Mouse (Mus musculus): Measurements from ENCODE around the gene Gm1673.

Gm1673 gene

DNA sequence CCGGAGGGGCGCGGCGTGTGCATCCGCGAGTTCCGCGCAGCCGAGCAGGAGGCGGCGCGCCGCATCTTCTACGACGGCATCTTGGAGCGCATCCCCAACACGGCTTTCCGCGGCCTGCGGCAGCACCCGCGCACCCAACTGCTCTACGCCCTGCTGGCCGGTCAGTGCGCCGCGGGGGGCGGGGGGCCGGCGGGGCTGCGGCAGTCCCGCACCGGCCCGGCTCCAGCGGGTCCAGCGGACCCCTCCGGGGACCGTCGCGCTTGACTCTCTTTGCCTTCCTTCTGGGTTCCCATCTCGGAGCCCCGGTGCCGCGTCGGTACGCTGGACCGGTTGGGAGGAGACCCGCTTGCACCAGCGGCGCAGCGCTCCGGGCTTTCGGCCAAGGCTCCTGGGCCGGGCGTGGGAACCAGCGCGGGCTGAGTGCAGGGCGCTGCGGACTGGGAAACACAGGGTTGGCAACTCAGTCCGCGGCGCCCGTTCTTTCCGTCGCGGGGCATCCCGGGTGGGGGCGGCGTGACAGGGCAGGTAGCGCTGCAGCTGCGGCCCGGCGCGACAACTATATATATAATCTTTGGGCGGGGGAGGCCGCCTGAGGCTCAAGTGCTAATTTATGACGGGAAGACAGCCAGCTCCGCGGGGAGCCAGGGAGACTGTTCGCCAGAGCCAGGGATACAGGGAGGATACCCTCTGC, 14.0 kb downstream of the Gm1673 start:
- DNase-seq (ENCODE audit: low spot score in 2 of 2) = peak; percentile 81 to 85

DNA sequence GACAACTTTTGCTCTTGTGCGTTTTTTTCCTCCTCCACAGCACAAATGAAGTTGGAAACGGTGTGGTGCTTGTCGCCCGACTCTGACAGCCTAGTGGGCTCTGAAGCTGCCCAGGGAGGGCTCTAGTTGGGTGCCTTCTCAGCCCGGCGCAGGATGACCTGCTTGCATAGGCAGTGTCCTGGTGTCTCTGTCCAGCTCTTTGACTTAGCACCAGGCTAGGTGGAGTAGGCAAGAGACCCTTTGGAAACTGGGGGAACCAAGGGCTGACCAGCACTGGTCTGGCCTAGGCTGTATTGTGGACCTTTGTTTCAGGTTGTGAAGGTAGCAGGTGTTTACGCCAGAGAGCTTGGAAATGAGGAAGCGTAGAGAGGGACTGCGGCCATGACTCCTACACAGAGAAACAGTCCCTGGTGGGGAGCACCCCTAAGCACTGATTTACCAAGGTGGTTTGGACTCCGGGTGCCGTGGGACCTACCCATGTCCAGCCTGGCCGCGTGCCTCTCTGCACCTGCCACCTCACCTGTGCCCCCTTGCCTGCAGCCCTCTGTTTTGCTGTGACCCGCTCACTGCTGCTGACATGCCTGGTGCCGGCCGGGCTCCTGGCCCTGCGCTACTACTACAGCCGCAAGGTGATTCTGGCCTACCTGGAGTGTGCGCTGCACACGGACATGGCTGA, 14.7 kb downstream of the Gm1673 start:
- no peak for DNase-seq (ENCODE audit: low spot score in 2 of 2)

DNA sequence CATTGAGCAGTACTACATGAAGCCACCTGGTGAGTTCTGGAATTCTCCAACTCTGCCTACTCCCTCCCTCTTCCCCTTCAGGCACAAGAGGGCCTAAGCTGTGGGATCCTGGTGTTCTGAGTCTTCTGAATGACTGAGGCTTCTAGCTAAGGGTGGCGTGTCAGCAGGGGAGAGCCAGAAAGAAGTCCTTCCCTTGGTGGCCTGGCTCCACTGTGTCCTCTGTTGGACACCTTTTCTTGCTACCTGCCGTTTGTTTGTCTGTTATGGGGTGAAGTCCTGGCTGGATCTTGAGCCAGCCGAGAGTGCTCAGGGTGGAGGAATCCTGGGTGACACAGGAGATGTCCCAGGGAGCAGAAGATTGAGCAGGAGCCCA, 15.3 kb downstream of the Gm1673 start:
- no peak for DNase-seq (ENCODE audit: low spot score in 2 of 2)

DNA sequence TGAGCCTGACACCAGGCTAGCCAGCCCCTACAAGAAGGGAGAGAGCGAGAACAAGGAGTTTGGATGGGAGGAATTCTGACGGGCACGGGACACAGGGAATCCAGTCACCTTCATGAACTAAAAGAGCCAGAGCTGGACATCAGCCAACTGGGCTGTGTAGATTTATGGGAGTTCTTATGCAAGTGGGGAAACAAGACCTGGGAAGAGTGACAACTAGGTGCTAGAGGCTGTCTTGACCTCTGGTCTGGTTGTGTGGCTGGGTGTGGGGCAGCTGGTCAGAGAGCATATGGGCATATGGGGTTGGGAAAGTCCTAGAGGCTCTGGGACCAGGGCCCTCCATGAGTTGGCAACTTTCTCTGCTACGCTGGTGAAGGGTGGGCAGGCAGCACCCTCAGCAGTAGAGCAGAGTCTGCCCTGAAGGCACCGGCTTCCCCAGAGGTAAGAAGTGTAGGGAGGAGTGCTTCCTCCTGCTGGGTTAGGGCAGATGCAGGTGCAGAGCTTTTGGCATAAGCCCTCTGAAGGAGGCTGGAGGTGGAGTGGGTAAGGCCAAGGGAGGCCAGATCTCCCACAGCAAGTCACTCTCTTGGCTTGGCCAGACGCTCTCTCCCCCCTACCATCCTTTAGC, 16.3 kb downstream of the Gm1673 start:
- no peak for DNase-seq (ENCODE audit: low spot score in 2 of 2)

DNA sequence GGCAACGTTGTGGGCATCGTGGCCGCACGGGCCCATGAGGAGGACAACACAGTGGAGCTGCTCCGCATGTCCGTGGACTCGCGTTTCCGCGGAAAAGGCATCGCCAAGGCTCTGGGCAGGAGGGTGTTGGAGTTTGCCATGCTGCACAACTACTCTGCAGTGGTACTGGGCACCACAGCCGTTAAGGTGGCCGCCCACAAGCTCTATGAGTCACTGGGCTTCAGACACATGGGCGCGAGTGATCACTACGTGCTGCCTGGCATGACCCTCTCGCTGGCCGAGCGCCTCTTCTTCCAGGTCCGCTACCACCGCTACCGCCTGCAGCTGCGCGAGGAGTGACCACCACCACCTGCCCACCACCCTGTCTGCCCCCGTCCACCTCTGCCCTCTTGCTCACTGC, 17.6 kb downstream of the Gm1673 start:
- DNase-seq (ENCODE audit: low spot score in 2 of 2) = peak; percentile 43 to 56

DNA sequence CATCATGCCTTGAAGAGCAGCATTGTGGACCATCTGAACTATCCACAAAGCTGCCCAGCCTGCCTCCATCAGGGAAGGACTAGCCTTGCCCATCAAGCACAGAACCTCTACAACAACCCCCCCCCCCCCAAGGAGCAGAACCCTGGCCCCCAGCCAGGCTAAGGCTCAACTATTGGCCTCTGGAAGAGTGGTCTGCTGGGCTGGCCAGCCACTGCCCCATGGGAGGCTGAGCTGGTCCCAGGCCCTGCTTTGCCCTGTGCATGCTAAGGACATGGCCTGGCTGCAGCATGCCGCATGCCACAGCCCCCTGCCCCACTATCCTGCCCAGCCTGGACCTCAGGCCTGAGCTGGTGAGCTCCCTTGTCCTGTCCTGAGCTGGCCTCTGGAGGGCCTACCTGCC, 18.2 kb downstream of the Gm1673 start:
- DNase-seq (ENCODE audit: low spot score in 2 of 2) = no peak

DNA sequence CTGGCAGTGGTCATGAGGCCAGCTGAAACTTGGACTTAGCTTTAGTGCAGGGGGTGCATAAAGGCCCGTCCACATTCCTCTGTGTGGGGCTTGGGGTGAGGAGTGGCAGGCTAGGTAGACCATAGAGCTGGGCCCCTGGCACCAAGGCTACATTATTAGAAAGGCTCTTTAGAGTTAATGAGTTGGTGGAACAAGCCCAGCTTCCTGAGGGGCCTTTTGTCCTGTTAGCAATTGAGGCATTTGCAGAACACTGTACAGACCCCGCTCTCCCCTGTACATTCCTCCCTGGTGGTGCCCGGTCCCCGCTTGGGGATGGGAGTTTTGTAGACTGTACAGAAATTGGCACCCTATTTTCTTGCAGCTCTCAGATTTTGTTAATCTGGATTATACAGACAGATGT, 19.4 kb downstream of the Gm1673 start:
- DNase-seq (ENCODE audit: low spot score in 2 of 2) = no peak

DNA sequence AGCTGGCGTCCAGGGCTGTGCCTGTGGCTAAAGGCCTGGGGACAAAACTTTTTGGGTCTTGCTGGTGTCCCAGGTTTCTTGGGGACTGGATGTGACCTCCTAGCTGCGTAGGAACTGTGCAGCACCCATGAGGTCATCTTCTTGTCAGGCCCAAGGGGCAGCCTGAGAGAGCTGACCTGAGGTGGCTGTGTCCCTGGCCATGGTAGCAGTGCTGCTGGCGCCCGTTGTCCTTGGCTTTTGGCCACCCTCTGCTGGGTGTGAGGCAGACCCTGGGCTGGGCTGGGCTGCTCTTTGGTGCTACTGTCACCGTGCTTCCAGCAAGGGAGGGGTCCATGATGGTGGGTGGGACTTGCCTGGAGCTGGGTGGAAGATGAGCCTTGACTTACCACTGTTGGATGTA, 21.4 kb downstream of the Gm1673 start:
- no peak for DNase-seq (ENCODE audit: low spot score in 2 of 2)

DNA sequence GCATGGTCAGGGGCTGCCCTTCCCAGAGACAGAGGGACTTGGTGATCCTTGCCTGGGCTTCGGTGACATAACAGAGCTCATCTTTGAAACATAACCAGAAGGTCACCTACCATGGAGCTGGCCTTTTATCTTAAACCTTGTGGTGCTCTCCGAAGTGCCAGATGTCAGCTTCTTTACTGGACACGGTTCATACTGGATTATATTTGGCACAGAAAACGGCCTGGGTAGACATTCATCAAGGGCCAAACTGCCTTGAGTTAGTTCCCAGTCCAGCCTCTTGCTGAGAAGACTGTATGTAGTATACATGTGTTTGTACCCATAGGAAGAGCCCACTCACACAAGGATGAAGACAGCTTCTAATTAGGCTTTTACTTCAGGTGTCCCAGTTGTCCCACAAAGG, 23.6 kb downstream of the Gm1673 start:
- DNase-seq (ENCODE audit: low spot score in 2 of 2) = no peak

DNA sequence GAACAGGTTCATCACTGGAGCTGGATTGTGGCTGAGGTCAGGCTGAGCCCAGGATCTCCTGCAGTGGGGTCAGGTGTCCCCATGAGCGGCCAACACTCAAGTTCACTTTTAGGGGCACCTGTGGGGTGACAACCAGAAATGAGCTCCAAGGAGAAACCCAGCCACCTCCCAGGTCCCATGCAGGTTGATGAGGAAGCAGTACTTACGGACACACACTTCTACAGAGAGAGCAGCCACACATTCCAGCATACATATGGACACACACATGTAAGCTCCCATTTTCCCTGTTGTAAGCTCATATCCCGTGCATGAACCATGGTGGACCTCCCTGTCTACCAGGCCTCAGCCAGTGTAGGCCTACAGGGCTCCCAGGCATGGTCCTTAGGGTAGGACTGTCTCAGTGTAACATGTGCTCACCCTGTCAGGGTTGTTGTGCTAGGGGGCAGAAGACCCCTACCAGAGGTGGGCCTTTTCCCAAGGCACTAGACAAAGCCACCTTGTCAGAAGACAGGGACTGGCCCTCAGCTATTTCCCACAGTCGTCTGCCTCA, 24.2 kb downstream of the Gm1673 start:
- DNase-seq (ENCODE audit: low spot score in 2 of 2) = no peak

DNA sequence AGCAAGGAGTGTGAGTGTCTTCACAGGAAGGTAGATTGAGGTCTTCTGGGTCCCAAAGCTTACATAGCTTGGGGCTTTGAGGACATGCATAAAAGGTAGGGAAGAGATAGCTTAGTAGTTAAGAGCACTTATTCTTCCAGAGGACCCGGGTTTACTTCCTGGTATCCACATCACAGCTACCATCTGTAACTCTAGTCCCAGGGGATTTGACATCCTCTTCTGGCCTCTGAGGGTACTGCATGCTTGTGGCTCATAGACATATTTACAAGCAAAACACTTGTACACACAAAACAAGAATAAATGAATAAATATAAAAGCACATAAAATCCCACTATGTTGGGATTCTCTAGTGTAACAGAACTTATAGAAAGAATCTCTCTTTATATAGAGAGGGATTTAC, 31.4 kb downstream of the Gm1673 start:
- no peak for DNase-seq (ENCODE audit: low spot score in 2 of 2)

DNA sequence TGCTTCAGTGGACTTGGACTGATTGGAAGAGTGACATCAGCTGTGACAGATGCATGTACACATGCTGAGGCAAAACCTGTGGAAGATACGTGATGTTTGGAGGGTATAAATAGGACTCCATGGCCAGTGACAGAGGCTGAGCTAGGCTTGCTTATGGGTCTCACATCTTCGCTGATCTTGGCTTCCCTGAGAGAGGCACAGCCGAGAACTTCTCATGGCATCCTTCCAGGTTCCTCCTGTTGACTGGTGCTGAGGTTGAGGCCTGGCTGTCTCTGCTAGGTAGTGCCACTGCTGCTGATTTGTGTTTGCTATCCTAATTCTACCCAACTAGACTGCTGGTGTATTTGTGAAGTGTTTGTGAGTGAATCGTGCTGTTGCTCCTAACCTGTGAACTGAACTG, 35.7 kb downstream of the Gm1673 start:
- DNase-seq (ENCODE audit: low spot score in 2 of 2) = no peak

DNA sequence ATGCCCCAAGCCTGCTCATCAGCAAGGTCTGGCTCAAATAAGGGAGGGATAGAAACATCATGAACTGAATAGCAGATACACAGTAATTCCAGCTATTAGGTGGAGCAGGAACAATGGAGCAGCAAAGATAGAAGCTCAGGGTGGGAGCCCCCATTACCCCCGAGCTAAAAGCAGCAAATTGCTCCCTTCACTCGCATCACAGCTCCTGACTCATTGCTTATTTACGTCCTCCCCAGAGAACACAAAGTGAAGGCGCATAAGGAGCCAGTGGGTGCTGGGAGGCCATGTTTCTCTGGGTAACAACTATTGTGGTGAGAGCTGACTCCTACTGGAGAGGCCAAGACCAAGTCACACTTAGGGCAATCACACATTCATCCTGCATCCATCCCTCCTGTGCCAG, 46.9 kb downstream of the Gm1673 start:
- DNase-seq (ENCODE audit: low spot score in 2 of 2) = no peak

DNA sequence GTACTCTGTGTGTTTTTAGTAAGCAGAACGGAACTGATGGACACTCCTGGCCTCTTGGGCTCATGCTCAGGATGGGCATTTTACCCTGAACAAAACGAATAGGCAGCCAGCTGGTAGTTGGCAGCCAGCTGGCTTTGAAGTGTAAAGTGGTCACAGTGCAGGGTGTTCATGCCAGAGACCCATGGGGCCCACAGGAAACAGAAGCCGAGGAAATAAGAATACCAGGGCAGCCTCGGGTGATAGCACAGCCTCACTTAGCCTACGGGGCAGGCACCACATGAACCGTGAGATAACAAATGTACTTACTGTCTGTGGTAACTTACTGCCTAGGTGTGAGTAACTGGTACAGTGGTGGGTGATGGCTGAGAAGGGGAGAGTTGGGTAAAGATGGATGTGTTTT, 47.8 kb downstream of the Gm1673 start:
- no peak for DNase-seq (ENCODE audit: low spot score in 2 of 2)

DNA sequence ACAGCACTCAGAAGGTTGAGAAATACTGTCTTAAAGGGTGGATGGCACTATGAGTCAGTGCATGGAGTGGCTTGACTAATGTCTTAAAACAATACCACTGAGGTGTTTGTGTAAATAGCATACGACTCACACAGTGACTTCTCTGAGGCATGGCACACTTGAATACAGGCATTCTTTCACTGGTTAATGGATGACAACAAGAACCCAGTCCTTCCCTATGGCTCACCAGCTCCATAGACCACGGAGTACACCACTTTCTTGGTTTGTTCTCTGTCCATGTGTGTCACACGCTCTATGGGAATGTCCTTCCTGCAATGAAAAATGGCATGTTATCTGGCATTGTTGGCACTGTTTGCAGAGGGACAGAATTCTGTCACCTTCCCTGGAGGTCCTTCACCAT, 49.3 kb downstream of the Gm1673 start:
- DNase-seq (ENCODE audit: low spot score in 2 of 2) = no peak

Data from right cerebral cortex, adult 2 months (tissue).